Mouse (Mus musculus): ENCODE measurements around the gene Accs.

Accs gene

GRCm38 (mm10) chr2:93849505-93850089 is at the start of gene Accs:
Gene Accs (minus strand): TSS chr2:93849943.
- peak; percentile 72 for DNase-seq

GRCm38 (mm10) chr2:93891611-93892280 is 42.0 kb upstream of the Accs start:
- DNase-seq = no peak

DNA sequence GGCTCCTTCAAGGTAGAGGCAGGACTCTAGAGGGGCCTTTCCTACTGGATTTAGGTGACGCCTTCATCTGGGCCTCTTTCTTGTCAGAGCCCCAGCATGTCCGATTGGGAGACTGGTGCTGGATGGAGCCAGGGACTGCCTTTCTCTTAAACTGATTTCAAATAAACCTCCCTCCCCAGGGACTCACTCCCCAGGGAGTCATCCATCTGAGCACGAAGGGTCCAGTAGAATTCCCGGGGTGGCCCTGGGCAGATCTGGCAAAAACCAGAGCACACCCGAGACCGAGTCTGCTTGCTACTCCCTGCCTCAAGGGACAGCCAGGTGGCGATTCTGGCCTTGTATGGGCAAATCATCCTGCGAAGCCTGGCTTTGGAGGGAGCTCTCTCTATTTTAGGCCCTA is 40.4 kb upstream of the Accs start:
- no peak for DNase-seq

DNA sequence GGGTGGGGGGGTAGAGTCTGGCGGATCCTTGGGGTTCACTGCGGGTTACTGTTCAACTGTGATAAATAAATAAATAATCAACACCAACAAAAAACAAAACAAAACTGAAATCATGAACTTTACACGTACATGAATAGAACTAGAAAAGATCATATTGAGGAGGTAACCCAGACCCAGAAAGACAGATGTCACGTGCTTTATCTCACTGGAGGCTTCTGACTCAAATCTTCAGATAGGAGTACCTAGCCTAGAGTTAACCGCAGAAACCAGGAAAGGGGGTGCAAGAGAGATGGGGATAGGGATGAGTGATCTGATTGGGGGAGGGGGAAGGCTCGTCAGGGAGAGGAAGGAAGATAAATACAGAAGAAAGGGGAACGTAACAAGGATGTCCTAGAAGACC is 39.3 kb upstream of the Accs start:
- no peak for DNase-seq

GRCm38 (mm10) chr2:93888366-93888765 is 38.6 kb upstream of the Accs start:
- no peak for DNase-seq

- DNase-seq = no peak
Measured at GRCm38 (mm10) chr2:93887273-93887672, 37.5 kb upstream of the Accs start.

DNA sequence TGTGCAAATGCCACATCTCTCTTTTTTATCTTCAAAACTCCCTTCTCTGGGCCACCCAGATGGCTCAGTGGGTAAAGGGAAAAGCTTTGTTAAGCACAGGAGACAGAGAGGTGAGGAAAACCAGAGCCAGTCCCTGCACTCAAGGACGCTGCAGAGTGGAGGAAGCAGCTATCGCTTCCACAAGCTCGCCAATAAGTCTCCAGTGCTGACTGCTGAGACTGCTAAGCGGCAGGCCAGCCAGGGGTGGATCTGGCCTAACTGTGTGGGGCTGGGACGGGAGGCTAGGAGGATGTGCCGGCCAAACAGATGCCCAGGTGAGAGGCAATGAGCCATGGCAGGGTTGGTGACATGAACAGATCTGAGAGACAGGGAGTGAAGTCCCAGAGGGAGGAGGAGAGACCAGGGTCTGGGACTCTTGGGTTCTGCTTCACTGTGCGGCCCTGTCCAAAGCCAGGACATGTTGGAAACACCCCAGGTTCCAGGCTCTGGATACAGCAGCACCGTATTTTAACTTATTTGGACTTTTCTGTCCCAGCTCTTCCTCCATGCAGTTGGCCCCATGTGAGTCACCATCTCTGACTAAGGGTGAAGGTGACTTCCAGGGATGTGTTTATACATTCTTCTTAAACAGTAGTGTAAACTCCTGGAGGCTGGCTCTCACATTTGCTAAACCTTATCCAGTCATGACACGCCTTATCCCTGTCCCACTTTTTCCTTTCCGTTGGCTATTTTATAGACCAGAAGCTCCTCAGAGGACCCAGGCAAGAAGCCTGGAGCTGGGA is 36.5 kb upstream of the Accs start:
- no peak for DNase-seq

- no peak for DNase-seq
Measured at GRCm38 (mm10) chr2:93883066-93883465, 33.3 kb upstream of the Accs start.

- no peak for DNase-seq
Measured at GRCm38 (mm10) chr2:93881640-93882367, 32.1 kb upstream of the Accs start.

GRCm38 (mm10) chr2:93880981-93881380 is 31.2 kb upstream of the Accs start:
- DNase-seq = no peak

DNA sequence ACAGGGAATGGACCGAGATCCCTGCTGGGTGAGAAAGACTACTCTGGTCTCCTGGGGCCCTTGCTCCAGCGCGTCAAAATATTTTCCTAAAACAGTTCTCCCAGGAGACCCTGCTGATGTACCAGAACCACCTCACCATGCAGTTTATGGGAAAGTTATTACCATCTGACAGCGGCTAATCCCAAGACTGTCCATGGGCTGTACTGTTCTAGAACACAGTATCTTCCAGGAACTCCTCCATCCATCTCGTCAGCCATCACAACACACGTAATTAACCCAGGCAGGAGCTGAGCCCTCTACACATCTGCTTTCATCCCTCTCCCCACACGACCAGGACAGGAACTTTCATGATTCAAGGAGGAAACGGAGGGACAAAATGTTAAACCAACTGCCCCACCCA is 30.7 kb upstream of the Accs start:
- no peak for DNase-seq

GRCm38 (mm10) chr2:93877005-93877404 is 27.3 kb upstream of the Accs start:
- DNase-seq = no peak

GRCm38 (mm10) chr2:93874606-93875005 is 24.9 kb upstream of the Accs start:
- DNase-seq = no peak

DNA sequence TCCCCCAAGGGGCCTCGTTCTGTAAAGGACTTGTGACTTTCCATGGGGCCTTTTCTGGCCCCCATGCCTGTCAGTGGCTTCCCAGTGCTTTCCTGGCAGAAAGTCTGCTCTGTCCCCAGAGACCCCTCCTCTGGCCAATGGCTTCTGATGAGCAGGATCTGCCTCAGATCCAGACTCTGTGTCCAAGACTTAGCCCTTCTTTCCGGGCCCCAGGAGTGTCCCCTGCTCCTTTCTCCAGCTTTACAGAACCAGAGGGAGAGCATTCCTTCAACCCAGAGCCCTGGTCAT is 24.4 kb upstream of the Accs start:
- no peak for DNase-seq

- no peak for DNase-seq
Measured at GRCm38 (mm10) chr2:93873449-93874226, 23.9 kb upstream of the Accs start.

- no peak for DNase-seq
Measured at GRCm38 (mm10) chr2:93872257-93872656, 22.5 kb upstream of the Accs start.

DNA sequence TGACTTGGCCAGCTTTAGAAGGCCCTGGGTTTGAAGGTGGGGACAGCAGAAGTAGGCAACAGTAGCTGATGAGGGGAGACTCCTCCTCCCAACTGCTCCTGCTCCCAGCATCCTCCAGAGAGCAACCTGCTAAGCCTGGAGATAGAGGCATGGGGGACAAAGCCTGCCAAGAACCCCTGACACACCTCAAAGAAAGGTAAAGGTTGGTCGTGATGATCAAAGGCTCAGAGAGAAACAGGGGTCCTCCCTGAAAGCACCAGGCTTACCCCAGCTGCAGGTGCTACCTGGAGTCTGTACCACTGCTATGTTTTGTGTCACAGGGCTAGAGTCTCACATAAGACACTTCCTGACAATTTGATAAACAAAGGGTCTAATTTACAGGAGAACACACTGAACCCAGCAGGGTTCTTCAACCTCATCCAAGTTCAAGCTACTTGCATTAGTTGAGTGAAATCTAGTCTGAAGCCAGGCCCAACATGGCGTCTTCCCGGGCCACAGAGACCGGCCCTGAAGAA is 21.7 kb upstream of the Accs start:
- DNase-seq = no peak

DNA sequence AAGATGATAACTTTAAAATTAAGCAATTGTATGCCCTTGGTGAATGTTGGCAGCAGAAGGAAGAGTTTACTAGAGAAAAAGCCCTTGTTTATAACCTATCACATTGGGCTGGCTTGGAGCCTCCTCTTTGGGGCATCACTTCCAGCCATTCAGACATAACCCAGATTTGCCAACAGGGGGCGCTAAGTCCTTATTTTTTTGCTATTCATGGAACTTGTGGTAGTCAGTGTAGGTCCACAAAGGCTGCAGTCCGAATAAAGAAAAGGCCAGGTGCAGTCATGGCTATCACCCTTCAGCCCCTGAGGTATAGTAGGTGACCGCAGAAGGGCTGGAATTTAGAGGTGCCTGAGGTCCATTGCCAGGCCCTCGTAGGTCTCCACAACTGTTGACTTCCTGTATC is 21.1 kb upstream of the Accs start:
- peak; percentile 77 for DNase-seq

GRCm38 (mm10) chr2:93869107-93869600 is 19.4 kb upstream of the Accs start, which contains the start of gene Accsl:
Gene Accsl (minus strand): TSS chr2:93869157.
- no peak for DNase-seq

DNA sequence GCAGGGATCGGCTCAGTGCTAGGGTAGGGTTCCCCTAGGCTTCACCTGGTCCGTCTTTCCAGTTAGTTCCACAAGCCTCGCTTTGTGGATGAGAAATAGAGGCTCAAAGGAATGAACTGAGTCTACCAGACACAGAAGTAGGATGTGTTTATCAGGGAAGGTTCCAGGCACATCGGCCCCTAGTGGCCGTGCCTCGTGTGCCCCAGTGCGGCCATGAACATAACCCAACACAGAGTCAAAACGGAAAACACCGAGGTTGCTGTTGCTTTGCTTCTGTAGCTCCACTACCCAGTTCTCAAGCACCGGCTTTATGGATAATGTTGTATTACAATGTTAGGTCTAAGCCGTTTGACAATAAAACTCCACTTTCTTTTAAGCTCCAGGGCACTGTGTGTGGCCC is 18.8 kb upstream of the Accs start:
- DNase-seq = no peak

DNA sequence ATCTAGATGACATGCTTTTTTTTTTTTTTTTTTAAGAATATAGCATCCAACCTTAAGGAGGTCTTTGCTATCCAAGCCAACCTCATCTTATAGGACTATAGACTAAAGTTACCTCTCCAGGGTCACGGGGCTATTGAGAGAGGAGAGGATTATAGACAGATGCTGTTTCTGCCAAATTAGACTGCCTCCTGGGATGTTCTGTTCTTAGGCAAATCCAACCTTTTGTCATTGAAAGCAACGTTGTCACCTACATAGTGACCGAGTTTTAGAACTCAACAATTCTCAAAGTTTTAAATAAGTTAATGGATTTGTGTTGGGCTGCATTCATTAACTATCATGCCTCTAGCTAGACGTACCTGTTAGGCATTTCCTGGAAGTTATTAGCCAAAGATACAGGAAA is 13.5 kb upstream of the Accs start:
- no peak for DNase-seq

DNA sequence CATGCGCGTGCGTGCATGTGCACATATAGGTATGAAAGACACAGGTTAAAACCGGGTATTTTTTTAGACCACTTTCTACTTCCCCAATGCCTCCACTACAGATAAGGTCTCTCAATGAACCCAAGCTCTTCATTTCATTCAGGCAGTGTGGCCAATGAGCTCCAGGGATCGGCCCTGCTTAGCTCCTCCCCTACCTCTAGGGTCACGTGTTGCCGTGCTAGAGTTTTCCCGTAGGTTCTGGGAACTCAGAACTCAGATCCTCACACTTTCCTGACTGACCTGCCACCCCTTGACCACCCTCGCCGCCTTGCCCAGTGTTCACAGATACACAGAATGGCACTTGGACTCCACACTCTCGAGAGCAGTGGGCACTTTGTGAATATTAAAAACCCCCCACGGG is 9.1 kb upstream of the Accs start:
- DNase-seq = no peak
